Mouse (Mus musculus): Measurements from ENCODE around the gene Sema3b. TPM values are rescaled to one million over a fixed set of nuclear protein-coding genes. Genes with fewer than 3 reads are reported as not detected.

Gene Sema3b
- polyA plus RNA-seq, 1 experiment from 2014 or later: 12.5 TPM

- H3K27me3 ChIP-seq (ENCODE audit: control insufficient read depth, insufficient read depth, low read depth, low read length): no peaks in the 10 kb centered on the region
- WGBS: 77% methylated on average over 12 of the region's 12 CpGs
- no peak overlapping the region for H3K27ac ChIP-seq (ENCODE audit: low read length)
- no peaks in the 10 kb centered on the region for H3K9me3 ChIP-seq (ENCODE audit: control insufficient read depth, low read length)
- H3K4me1 ChIP-seq (replicated peaks; ENCODE audit: control insufficient read depth, insufficient read depth, low read length): peaks cover 8% of the 10 kb centered on the region
- no peak overlapping the region for H3K4me2 ChIP-seq (ENCODE audit: low read depth, low read length)
- ATAC-seq (ENCODE audit: low read depth): no peak
- H3K36me3 ChIP-seq (ENCODE audit: control insufficient read depth, insufficient read depth, low read length): no peaks in the 10 kb centered on the region
- H3K4me3 ChIP-seq (ENCODE audit: low read length): no peak overlapping the region
- H3K9ac ChIP-seq (ENCODE audit: low read length): no peak overlapping the region
These were observed 8.3 kb downstream of the Sema3b start for GRCm38 (mm10) chr9:107600745-107601144.

- no peak overlapping the region for H3K9ac ChIP-seq (ENCODE audit: low read length)
- no peak for ATAC-seq (ENCODE audit: low read depth)
- no peak overlapping the region for H3K27ac ChIP-seq (ENCODE audit: low read length)
- 60% methylated on average over 14 of the region's 14 CpGs for WGBS
- no peak overlapping the region for H3K4me2 ChIP-seq (ENCODE audit: low read depth, low read length)
- no peak overlapping the region for H3K4me3 ChIP-seq (ENCODE audit: low read length)
- H3K27me3 ChIP-seq (ENCODE audit: control insufficient read depth, insufficient read depth, low read depth, low read length): no peaks in the 10 kb centered on the region
- no peaks in the 10 kb centered on the region for H3K9me3 ChIP-seq (ENCODE audit: control insufficient read depth, low read length)
- no peaks in the 10 kb centered on the region for H3K36me3 ChIP-seq (ENCODE audit: control insufficient read depth, insufficient read depth, low read length)
- H3K4me1 ChIP-seq (replicated peaks; ENCODE audit: control insufficient read depth, insufficient read depth, low read length): peaks cover 7% of the 10 kb centered on the region
These were observed 9.2 kb downstream of the Sema3b start for GRCm38 (mm10) chr9:107599842-107600241.

- Histone ChIP-seq H3K4me1 (replicated peaks; ENCODE audit: control insufficient read depth, insufficient read depth, low read length) (peaks cover 3% of the 10 kb centered on the region), H3K9ac (ENCODE audit: low read length) (no peak overlapping the region), H3K4me3 (ENCODE audit: low read length) (no peak overlapping the region), H3K27me3 (ENCODE audit: control insufficient read depth, insufficient read depth, low read depth, low read length) (no peaks in the 10 kb centered on the region), H3K4me2 (ENCODE audit: low read depth, low read length) (no peak overlapping the region), H3K9me3 (ENCODE audit: control insufficient read depth, low read length) (no peaks in the 10 kb centered on the region), H3K36me3 (ENCODE audit: control insufficient read depth, insufficient read depth, low read length) (no peaks in the 10 kb centered on the region), H3K27ac (ENCODE audit: low read length) (no peak overlapping the region)
- 78% methylated on average over 9 of the region's 9 CpGs for WGBS
- ATAC-seq (ENCODE audit: low read depth): no peak
These were observed 9.6 kb downstream of the Sema3b start for GRCm38 (mm10) chr9:107599433-107599832.

GRCm38 (mm10) chr9:107598385-107598784 lies 10.6 kb downstream of the Sema3b start:
- H3K4me2 ChIP-seq (ENCODE audit: low read depth, low read length): no peak overlapping the region
- H3K27me3 ChIP-seq (ENCODE audit: control insufficient read depth, insufficient read depth, low read depth, low read length): no peaks in the 10 kb centered on the region
- no peaks in the 10 kb centered on the region for H3K4me1 ChIP-seq (replicated peaks; ENCODE audit: control insufficient read depth, insufficient read depth, low read length)
- peaks cover 7% of the 10 kb centered on the region; the same call in 1 of the 2 replicates for H3K36me3 ChIP-seq (ENCODE audit: control insufficient read depth, insufficient read depth, low read length)
- H3K4me3 ChIP-seq (ENCODE audit: low read length): no peak overlapping the region
- 59% methylated on average over 5 of the region's 5 CpGs for WGBS
- no peaks in the 10 kb centered on the region for H3K9me3 ChIP-seq (ENCODE audit: control insufficient read depth, low read length)
- H3K27ac ChIP-seq (ENCODE audit: low read length): no peak overlapping the region
- ATAC-seq (ENCODE audit: low read depth): no peak
- H3K9ac ChIP-seq (ENCODE audit: low read length): no peak overlapping the region

GRCm38 (mm10) chr9:107596619-107597569 lies 12.1 kb downstream of the Sema3b start:
- Histone ChIP-seq H3K4me1 (replicated peaks; ENCODE audit: control insufficient read depth, insufficient read depth, low read length) (no peaks in the 10 kb centered on the region), H3K4me3 (ENCODE audit: low read length) (no peak overlapping the region), H3K36me3 (ENCODE audit: control insufficient read depth, insufficient read depth, low read length) (peaks cover 12% of the 10 kb centered on the region), H3K27ac (ENCODE audit: low read length) (0 out of 2 replicates have a peak overlapping the region, but pooled peaks have one; percentile 10), H3K4me2 (ENCODE audit: low read depth, low read length) (no peak overlapping the region), H3K27me3 (ENCODE audit: control insufficient read depth, insufficient read depth, low read depth, low read length) (no peaks in the 10 kb centered on the region), H3K9me3 (ENCODE audit: control insufficient read depth, low read length) (no peaks in the 10 kb centered on the region), H3K9ac (ENCODE audit: low read length) (0 out of 2 replicates have a peak overlapping the region, but pooled peaks have one; percentile 4)
- ATAC-seq (ENCODE audit: low read depth): no peak
- 78% methylated on average over 11 of the region's 11 CpGs for WGBS

- Histone ChIP-seq H3K4me1 (replicated peaks; ENCODE audit: control insufficient read depth, insufficient read depth, low read length) (no peaks in the 10 kb centered on the region; the same call in 1 of the 2 replicates), H3K4me2 (ENCODE audit: low read depth, low read length) (no peak overlapping the region), H3K9ac (ENCODE audit: low read length) (no peak overlapping the region), H3K27me3 (ENCODE audit: control insufficient read depth, insufficient read depth, low read depth, low read length) (no peaks in the 10 kb centered on the region), H3K36me3 (ENCODE audit: control insufficient read depth, insufficient read depth, low read length) (peaks cover 27% of the 10 kb centered on the region), H3K4me3 (ENCODE audit: low read length) (no peak overlapping the region), H3K9me3 (ENCODE audit: control insufficient read depth, low read length) (no peaks in the 10 kb centered on the region), H3K27ac (ENCODE audit: low read length) (no peak overlapping the region)
- ATAC-seq (ENCODE audit: low read depth): no peak
- 77% methylated on average over 8 of the region's 8 CpGs for WGBS
These were observed 14.6 kb downstream of the Sema3b start for GRCm38 (mm10) chr9:107594281-107595062.

- peaks cover 27% of the 10 kb centered on the region for H3K36me3 ChIP-seq (ENCODE audit: control insufficient read depth, insufficient read depth, low read length)
- 80% methylated on average over 11 of the region's 11 CpGs for WGBS
- no peak overlapping the region for H3K9ac ChIP-seq (ENCODE audit: low read length)
- no peaks in the 10 kb centered on the region for H3K9me3 ChIP-seq (ENCODE audit: control insufficient read depth, low read length)
- H3K4me2 ChIP-seq (ENCODE audit: low read depth, low read length): no peak overlapping the region
- ATAC-seq (ENCODE audit: low read depth): no peak
- H3K27ac ChIP-seq (ENCODE audit: low read length): no peak overlapping the region
- H3K4me3 ChIP-seq (ENCODE audit: low read length): no peak overlapping the region
- H3K4me1 ChIP-seq (replicated peaks; ENCODE audit: control insufficient read depth, insufficient read depth, low read length): peaks cover 10% of the 10 kb centered on the region
- H3K27me3 ChIP-seq (ENCODE audit: control insufficient read depth, insufficient read depth, low read depth, low read length): no peaks in the 10 kb centered on the region
These were observed 15.7 kb downstream of the Sema3b start for GRCm38 (mm10) chr9:107593101-107593976.

- ATAC-seq (ENCODE audit: low read depth): no peak
- Histone ChIP-seq H3K27ac (ENCODE audit: low read length) (peak overlapping the region; percentile 71; the same call in 1 of the 2 replicates), H3K36me3 (ENCODE audit: control insufficient read depth, insufficient read depth, low read length) (peaks cover 27% of the 10 kb centered on the region), H3K9me3 (ENCODE audit: control insufficient read depth, low read length) (no peaks in the 10 kb centered on the region), H3K4me3 (ENCODE audit: low read length) (no peak overlapping the region), H3K9ac (ENCODE audit: low read length) (no peak overlapping the region), H3K4me2 (ENCODE audit: low read depth, low read length) (no peak overlapping the region), H3K4me1 (replicated peaks; ENCODE audit: control insufficient read depth, insufficient read depth, low read length) (peaks cover 16% of the 10 kb centered on the region), H3K27me3 (ENCODE audit: control insufficient read depth, insufficient read depth, low read depth, low read length) (no peaks in the 10 kb centered on the region)
- WGBS: 80% methylated on average over 6 of the region's 6 CpGs
These were observed 18.3 kb downstream of the Sema3b start for GRCm38 (mm10) chr9:107590773-107591060.

Data from lung, embryonic 16.5 days (tissue).